In genomic region chr4:59548011-59548559, GRCm38 (mm10) we compare ENCODE assay signal across 8 mouse cellular contexts. TPM values are rescaled to one million over a fixed set of nuclear protein-coding genes. Genes with fewer than 3 reads are reported as not detected.
DNase-seq lines count a peak whose midpoint lies in the region; ATAC-seq and TF ChIP-seq lines count a peak whose summit lies in the region.

No protein-coding gene starts in this region.

- no peak overlapping the region; the same call in 1 of the 2 replicates for H3K27ac ChIP-seq in testis, adult 2 months (ENCODE audit: control insufficient read depth, insufficient read depth, low read depth, low read length)
- H3K27ac ChIP-seq in intestine, embryonic 15.5 days: peak overlapping the region; percentile 99
- peak overlapping the region; percentile 90; the same call in 1 of the 2 replicates for H3K27ac ChIP-seq in olfactory bulb, adult 2 months (ENCODE audit: insufficient read depth, low read depth, low read length)

- no peak for ATAC-seq in intestine, embryonic 15.5 days

- DNase-seq in cerebellum, postnatal 10 days: peak; percentile 12 to 16
- DNase-seq in cerebellum, postnatal 25 days: no peak
- DNase-seq in testis, postnatal 14 days (ENCODE audit: low spot score): no peak
- no peak for DNase-seq in gastrocnemius, postnatal 10 days
- no peak for DNase-seq in right cerebral cortex, postnatal 10 days (ENCODE audit: low spot score in 2 of 2)

- peak overlapping the region; percentile 86 for H3K4me2 ChIP-seq in intestine, embryonic 15.5 days (replicated peaks)

- H3K4me1 ChIP-seq in testis, adult 2 months (ENCODE audit: control insufficient read depth, insufficient read depth, low read length): no peaks in the 10 kb centered on the region; the same call in 1 of the 2 replicates
- no peaks in the 10 kb centered on the region for H3K4me1 ChIP-seq in intestine, embryonic 15.5 days (replicated peaks)
- no peaks in the 10 kb centered on the region for H3K4me1 ChIP-seq in olfactory bulb, adult 2 months (ENCODE audit: control insufficient read depth, insufficient read depth, low read length)

- WGBS in intestine, embryonic 15.5 days: 2% methylated on average over 18 of the region's 18 CpGs
- 10% methylated on average over 18 of the region's 18 CpGs for WGBS in olfactory bulb, adult 2 months

- no peak for TF ChIP-seq CTCF in testis, adult 2 months (IDR thresholded peaks at IDR 0.05; ENCODE audit: control insufficient read depth, insufficient read depth, insufficient replicate concordance, low read depth, low read length)
- no peak for TF ChIP-seq CTCF in olfactory bulb, adult 2 months (IDR thresholded peaks at IDR 0.05; ENCODE audit: insufficient read depth, low read depth, low read length)

- H3K4me3 ChIP-seq in testis, adult 2 months (ENCODE audit: control insufficient read depth, low read depth, low read length): peak overlapping the region; percentile 99
- H3K4me3 ChIP-seq in intestine, embryonic 15.5 days (replicated peaks): peak overlapping the region; percentile 95
- H3K4me3 ChIP-seq in olfactory bulb, adult 2 months (ENCODE audit: insufficient read depth, low read depth, low read length): peak overlapping the region; percentile 99

- H3K9ac ChIP-seq in intestine, embryonic 15.5 days: peak overlapping the region; percentile 90

- H3K27me3 ChIP-seq in testis, adult 2 months (ENCODE audit: control insufficient read depth, insufficient read depth, low read length): no peaks in the 10 kb centered on the region
- no peaks in the 10 kb centered on the region for H3K27me3 ChIP-seq in intestine, embryonic 15.5 days (replicated peaks)

- TF ChIP-seq POLR2A in testis, adult 2 months (IDR thresholded peaks at IDR 0.05; ENCODE audit: control insufficient read depth, low read depth, low read length): no peak
- no peak for TF ChIP-seq POLR2A in olfactory bulb, adult 2 months (IDR thresholded peaks at IDR 0.05; ENCODE audit: insufficient read depth, low read depth, low read length)

- H3K36me3 ChIP-seq in testis, adult 2 months (ENCODE audit: control insufficient read depth, insufficient read depth, low read length): no peaks in the 10 kb centered on the region
- H3K36me3 ChIP-seq in intestine, embryonic 15.5 days: no peaks in the 10 kb centered on the region

- no peaks in the 10 kb centered on the region for H3K9me3 ChIP-seq in intestine, embryonic 15.5 days

RNA-seq across cellular contexts. Expression of gene Ptbp3, which starts 1.1 kb away (rescaled TPM):
- polyA plus RNA-seq in testis, adult 2 months (2012; rRNA removed): 11.5 and 13.6 TPM in 2 replicates
- polyA plus RNA-seq in intestine, embryonic 15.5 days (2015; fragmentation: Nextera tagmentation; extraction: Ambion mirVana): 57.8 and 66.9 TPM in 2 replicates
- polyA plus RNA-seq in olfactory bulb, adult 2 months (2012; ENCODE audit: insufficient read depth, insufficient read length, low replicate concordance, missing spikeins): not detected in 2 replicates
- 10 to 100 TPM; 27.9 to 31.7 TPM for total RNA-seq in gastrocnemius, postnatal 10 days (2021)

RNA-seq across cellular contexts. Expression of gene Hsdl2, which starts 33.3 kb away (rescaled TPM):
- 56.9 and 71.7 TPM in 2 replicates for polyA plus RNA-seq in testis, adult 2 months (2012; rRNA removed)
- polyA plus RNA-seq in intestine, embryonic 15.5 days (2015; fragmentation: Nextera tagmentation; extraction: Ambion mirVana): 17.6 and 20.2 TPM in 2 replicates
- polyA plus RNA-seq in olfactory bulb, adult 2 months (2012; ENCODE audit: insufficient read depth, insufficient read length, low replicate concordance, missing spikeins): not detected in 2 replicates
- total RNA-seq in gastrocnemius, postnatal 10 days (2021): 10 to 100 TPM; 48.3 to 51.6 TPM

Comparison
In these comparisons a context has a peak if more than half of its experiments do, and no peak if none do; other contexts are left out.
1. DNase-seq: peak in cerebellum, postnatal 10 days (2 of 2); none in cerebellum, postnatal 25 days (0 of 2), testis, postnatal 14 days (single experiment), gastrocnemius, postnatal 10 days (single experiment) and right cerebral cortex, postnatal 10 days (0 of 2).
2. Peak in every context shown above with its lines, with median percentiles within 50 percentile points of each other: H3K4me3 ChIP-seq.